Mouse (Mus musculus): ENCODE results near the gene Kcnh2. TPM values are rescaled to one million over a fixed set of nuclear protein-coding genes. Genes with fewer than 3 reads are reported as not detected.
"Not testable (repeated sequence)": the region's sequence is repeated elsewhere in the genome, so short reads cannot be mapped to it uniquely, and the experiment has no call there.

Gene Kcnh2
- polyA plus RNA-seq (2015; fragmentation: Nextera tagmentation; extraction: Ambion mirVana) = 5.6 and 6.5 TPM in 2 replicates

DNA sequence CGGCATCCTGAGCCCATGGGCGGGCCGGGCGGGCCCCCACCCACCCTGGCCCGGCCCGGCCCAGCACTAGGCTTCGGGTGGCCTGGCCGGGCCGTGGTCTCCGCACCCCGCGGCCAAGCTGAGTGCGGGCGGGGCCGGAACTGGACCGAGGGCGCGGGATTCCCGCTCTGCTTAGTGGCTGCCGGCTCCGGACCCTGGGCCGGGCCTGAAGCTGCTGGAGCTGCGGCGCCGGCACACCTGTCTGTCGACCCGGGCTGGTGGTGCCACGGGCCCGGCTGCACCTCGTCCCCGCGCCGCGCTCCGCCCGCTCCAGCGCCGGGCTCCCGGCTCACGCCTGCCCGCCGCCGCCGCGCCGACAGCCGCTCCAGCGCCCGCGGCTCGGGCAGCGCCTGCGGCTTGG, at the start of gene Kcnh2:
Kcnh2 (minus strand) TSS at position 327 of the 400 bp plus-strand sequence.
- ATAC-seq (ENCODE audit: insufficient read depth, low FRiP score) = peak; percentile 19; the same call in 1 of the 2 replicates
- peaks cover 47% of the 10 kb centered on the region for H3K4me1 ChIP-seq (ENCODE audit: control insufficient read depth, insufficient read depth, low read length)
- peak within 1 kb of the TSS; percentile 94 for H3K4me2 ChIP-seq (ENCODE audit: low read depth, low read length)
- H3K9ac ChIP-seq (ENCODE audit: low read length) = peak within 1 kb of the TSS; percentile 88
- H3K27ac ChIP-seq (ENCODE audit: low read length) = peak within 1 kb of the TSS; percentile 96
- no peaks in the 10 kb centered on the region for H3K36me3 ChIP-seq (ENCODE audit: control insufficient read depth, insufficient read depth, low read length)
- no peaks in the 10 kb centered on the region for H3K9me3 ChIP-seq (replicated peaks; ENCODE audit: control insufficient read depth, low read length)
- peaks cover 9% of the 10 kb centered on the region; the same call in 1 of the 2 replicates for H3K27me3 ChIP-seq (ENCODE audit: control insufficient read depth, insufficient read depth, low read length)
- 2% methylated on average over 36 of the region's 53 CpGs for WGBS
- H3K4me3 ChIP-seq (replicated peaks; ENCODE audit: low read length) = peak within 1 kb of the TSS; percentile 70

DNA sequence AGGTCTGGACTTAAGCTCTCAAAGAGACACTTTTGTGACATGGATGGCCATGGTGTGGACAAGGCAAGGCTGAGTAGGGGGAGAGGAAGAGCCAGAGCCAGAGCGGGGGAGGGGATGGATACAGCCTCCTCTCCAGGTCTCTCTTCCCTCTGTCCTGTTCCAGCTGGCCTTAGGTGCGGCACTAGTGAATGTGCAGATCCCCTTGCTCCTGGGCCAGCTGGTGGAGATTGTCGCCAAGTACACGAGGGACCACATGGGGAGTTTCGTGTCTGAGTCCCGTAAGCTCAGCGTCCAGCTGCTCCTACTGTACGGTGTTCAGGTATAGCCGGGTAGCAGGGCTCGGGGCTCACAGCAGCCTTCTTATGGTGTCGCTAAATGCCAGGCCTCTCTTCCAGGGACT, 49.0 kb upstream of the Kcnh2 start:
- ATAC-seq (ENCODE audit: insufficient read depth, low FRiP score) = no peak

DNA sequence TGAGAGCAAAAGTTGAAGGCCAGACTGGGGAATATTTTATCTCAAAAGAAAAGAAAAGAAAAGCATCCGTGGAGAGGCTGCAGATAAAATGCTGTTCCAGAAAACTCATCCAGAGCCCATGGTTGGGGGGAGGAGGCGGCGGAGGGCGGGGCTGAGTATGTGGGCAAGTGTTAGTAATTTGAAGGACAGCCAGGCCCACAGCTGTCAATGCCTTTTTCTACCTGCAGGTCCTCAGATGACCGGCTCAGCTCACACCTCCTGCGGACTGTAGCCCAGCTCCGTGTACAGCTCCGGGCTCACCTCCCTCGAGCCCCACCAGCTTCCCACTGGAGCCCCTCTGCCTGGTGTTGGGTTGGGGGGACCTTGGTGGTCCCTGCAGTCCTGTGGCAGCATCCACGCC, 48.3 kb upstream of the Kcnh2 start:
- Histone ChIP-seq H3K4me3 (replicated peaks; ENCODE audit: low read length) (no peak overlapping the region), H3K36me3 (ENCODE audit: control insufficient read depth, insufficient read depth, low read length) (no peaks in the 10 kb centered on the region), H3K27me3 (ENCODE audit: control insufficient read depth, insufficient read depth, low read length) (no peaks in the 10 kb centered on the region), H3K27ac (ENCODE audit: low read length) (no peak overlapping the region), H3K4me1 (ENCODE audit: control insufficient read depth, insufficient read depth, low read length) (peaks cover 5% of the 10 kb centered on the region; the same call in 1 of the 2 replicates), H3K4me2 (ENCODE audit: low read depth, low read length) (no peak overlapping the region), H3K9me3 (replicated peaks; ENCODE audit: control insufficient read depth, low read length) (no peaks in the 10 kb centered on the region), H3K9ac (ENCODE audit: low read length) (no peak overlapping the region)
- no peak for ATAC-seq (ENCODE audit: insufficient read depth, low FRiP score)
- WGBS = 85% methylated on average over 10 of the region's 10 CpGs

More for the DNA sequence above, 49.0 kb upstream of the Kcnh2 start:
- H3K27ac ChIP-seq (ENCODE audit: low read length) = no peak overlapping the region
- H3K9ac ChIP-seq (ENCODE audit: low read length) = no peak overlapping the region
- no peak overlapping the region for H3K4me3 ChIP-seq (replicated peaks; ENCODE audit: low read length)
- H3K36me3 ChIP-seq (ENCODE audit: control insufficient read depth, insufficient read depth, low read length) = no peaks in the 10 kb centered on the region
- H3K4me2 ChIP-seq (ENCODE audit: low read depth, low read length) = no peak overlapping the region
- H3K4me1 ChIP-seq (ENCODE audit: control insufficient read depth, insufficient read depth, low read length) = no peaks in the 10 kb centered on the region
- H3K9me3 ChIP-seq (replicated peaks; ENCODE audit: control insufficient read depth, low read length) = no peaks in the 10 kb centered on the region
- H3K27me3 ChIP-seq (ENCODE audit: control insufficient read depth, insufficient read depth, low read length) = no peaks in the 10 kb centered on the region
- WGBS = 87% methylated on average over 11 of the region's 11 CpGs

GRCm38 (mm10) chr5:24396254-24396653, 44.9 kb upstream of the Kcnh2 start:
- not testable (repeated sequence) for H3K4me2 ChIP-seq (ENCODE audit: low read depth, low read length); ATAC-seq (ENCODE audit: insufficient read depth, low FRiP score); H3K9me3 ChIP-seq (replicated peaks; ENCODE audit: control insufficient read depth, low read length); H3K4me3 ChIP-seq (replicated peaks; ENCODE audit: low read length); H3K27me3 ChIP-seq (ENCODE audit: control insufficient read depth, insufficient read depth, low read length); H3K9ac ChIP-seq (ENCODE audit: low read length); H3K27ac ChIP-seq (ENCODE audit: low read length); H3K36me3 ChIP-seq (ENCODE audit: control insufficient read depth, insufficient read depth, low read length)
- peaks cover 15% of the 10 kb centered on the region; the same call in 1 of the 2 replicates for H3K4me1 ChIP-seq (ENCODE audit: control insufficient read depth, insufficient read depth, low read length)
- 85% methylated on average over 6 of the region's 6 CpGs for WGBS

- peak overlapping the region; percentile 77 for H3K9ac ChIP-seq (ENCODE audit: low read length)
- ATAC-seq (ENCODE audit: insufficient read depth, low FRiP score) = peak; percentile 95
- no peaks in the 10 kb centered on the region for H3K36me3 ChIP-seq (ENCODE audit: control insufficient read depth, insufficient read depth, low read length)
- no peaks in the 10 kb centered on the region for H3K27me3 ChIP-seq (ENCODE audit: control insufficient read depth, insufficient read depth, low read length)
- H3K27ac ChIP-seq (ENCODE audit: low read length) = peak overlapping the region; percentile 87
- H3K4me2 ChIP-seq (ENCODE audit: low read depth, low read length) = peak overlapping the region; percentile 68
- H3K4me3 ChIP-seq (replicated peaks; ENCODE audit: low read length) = peak overlapping the region; percentile 67
- under 1% methylated on average over 36 of the region's 36 CpGs for WGBS
- H3K9me3 ChIP-seq (replicated peaks; ENCODE audit: control insufficient read depth, low read length) = no peaks in the 10 kb centered on the region
- H3K4me1 ChIP-seq (ENCODE audit: control insufficient read depth, insufficient read depth, low read length) = peaks cover 15% of the 10 kb centered on the region; the same call in 1 of the 2 replicates
These were observed 42.9 kb upstream of the Kcnh2 start for GRCm38 (mm10) chr5:24394165-24394894.

GRCm38 (mm10) chr5:24393392-24393997, 42.1 kb upstream of the Kcnh2 start, which contains the start of gene Abcb8:
TSS of gene Abcb8 (plus strand) at chr5:24393663.
- peak within 1 kb of the TSS; percentile 87 for H3K27ac ChIP-seq (ENCODE audit: low read length)
- ATAC-seq (ENCODE audit: insufficient read depth, low FRiP score) = 0 out of 2 replicates have a peak, but pooled peaks have one; percentile 3
- no peaks in the 10 kb centered on the region; the same call in 1 of the 2 replicates for H3K27me3 ChIP-seq (ENCODE audit: control insufficient read depth, insufficient read depth, low read length)
- WGBS = 17% methylated on average over 7 of the region's 7 CpGs
- no peaks in the 10 kb centered on the region for H3K36me3 ChIP-seq (ENCODE audit: control insufficient read depth, insufficient read depth, low read length)
- H3K4me2 ChIP-seq (ENCODE audit: low read depth, low read length) = peak within 1 kb of the TSS; percentile 68
- H3K4me3 ChIP-seq (replicated peaks; ENCODE audit: low read length) = peak within 1 kb of the TSS; percentile 67
- H3K9me3 ChIP-seq (replicated peaks; ENCODE audit: control insufficient read depth, low read length) = no peaks in the 10 kb centered on the region
- peak within 1 kb of the TSS; percentile 77 for H3K9ac ChIP-seq (ENCODE audit: low read length)
- peaks cover 15% of the 10 kb centered on the region; the same call in 1 of the 2 replicates for H3K4me1 ChIP-seq (ENCODE audit: control insufficient read depth, insufficient read depth, low read length)

- Histone ChIP-seq H3K9ac (ENCODE audit: low read length) (no peak overlapping the region), H3K9me3 (replicated peaks; ENCODE audit: control insufficient read depth, low read length) (no peaks in the 10 kb centered on the region), H3K36me3 (ENCODE audit: control insufficient read depth, insufficient read depth, low read length) (no peaks in the 10 kb centered on the region), H3K4me3 (replicated peaks; ENCODE audit: low read length) (no peak overlapping the region), H3K4me2 (ENCODE audit: low read depth, low read length) (no peak overlapping the region), H3K4me1 (ENCODE audit: control insufficient read depth, insufficient read depth, low read length) (peaks cover 19% of the 10 kb centered on the region), H3K27ac (ENCODE audit: low read length) (peak overlapping the region; percentile 67), H3K27me3 (ENCODE audit: control insufficient read depth, insufficient read depth, low read length) (peaks cover 6% of the 10 kb centered on the region; the same call in 1 of the 2 replicates)
- WGBS = 68% methylated on average over 7 of the region's 7 CpGs
- no peak for ATAC-seq (ENCODE audit: insufficient read depth, low FRiP score)
These were observed 41.3 kb upstream of the Kcnh2 start for GRCm38 (mm10) chr5:24392724-24393123.

DNA sequence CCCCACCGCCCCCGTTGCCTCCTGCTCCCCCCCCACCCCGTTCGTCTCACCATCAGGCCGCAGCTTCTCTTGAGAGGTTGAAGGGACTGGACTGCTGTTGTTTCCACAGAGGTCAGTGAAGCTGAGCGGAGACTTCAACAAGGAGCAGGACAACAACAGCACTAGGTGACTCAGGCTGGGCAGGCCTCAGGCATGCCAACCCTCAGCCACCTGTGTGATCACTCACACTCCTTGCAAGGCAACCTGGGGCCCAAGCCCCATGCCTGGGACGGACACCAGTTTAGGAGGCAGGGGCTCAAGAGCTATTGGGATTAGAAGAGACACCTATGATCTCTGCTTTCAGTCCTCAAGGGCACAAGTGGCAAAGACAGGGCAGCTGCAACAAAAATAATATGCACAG, 40.5 kb upstream of the Kcnh2 start, which contains the start of gene Atg9b:
Atg9b (minus strand) TSS at position 280 of the 400 bp plus-strand sequence.
- Histone ChIP-seq H3K4me1 (ENCODE audit: control insufficient read depth, insufficient read depth, low read length) (peaks cover 27% of the 10 kb centered on the region), H3K4me3 (replicated peaks; ENCODE audit: low read length) (no peak within 1 kb of the TSS), H3K27me3 (ENCODE audit: control insufficient read depth, insufficient read depth, low read length) (peaks cover 9% of the 10 kb centered on the region; the same call in 1 of the 2 replicates), H3K9ac (ENCODE audit: low read length) (no peak within 1 kb of the TSS), H3K36me3 (ENCODE audit: control insufficient read depth, insufficient read depth, low read length) (no peaks in the 10 kb centered on the region), H3K27ac (ENCODE audit: low read length) (peak within 1 kb of the TSS; percentile 67), H3K4me2 (ENCODE audit: low read depth, low read length) (no peak within 1 kb of the TSS), H3K9me3 (replicated peaks; ENCODE audit: control insufficient read depth, low read length) (no peaks in the 10 kb centered on the region)
- WGBS = 81% methylated on average over 7 of the region's 7 CpGs
- ATAC-seq (ENCODE audit: insufficient read depth, low FRiP score) = no peak

DNA sequence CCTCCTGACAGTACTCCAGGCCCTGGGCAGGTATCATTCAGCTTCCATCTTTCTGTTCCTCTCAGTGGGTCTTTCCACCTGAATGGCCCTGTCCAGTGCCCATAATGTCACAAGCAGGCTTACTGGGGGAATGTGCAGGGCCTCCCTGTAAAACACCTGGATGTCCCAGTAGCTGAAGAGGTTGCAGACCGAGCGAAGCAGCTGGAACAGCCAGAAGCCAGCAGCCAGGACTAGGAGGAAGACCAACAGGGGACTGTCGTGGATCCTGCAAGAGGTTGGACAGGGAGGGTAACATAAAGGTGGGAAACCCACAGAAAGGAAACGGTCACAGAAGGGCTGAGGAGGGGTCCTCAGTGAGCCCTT, 38.2 kb upstream of the Kcnh2 start:
- peaks cover 18% of the 10 kb centered on the region; the same call in 1 of the 2 replicates for H3K27me3 ChIP-seq (ENCODE audit: control insufficient read depth, insufficient read depth, low read length)
- peaks cover 25% of the 10 kb centered on the region for H3K4me1 ChIP-seq (ENCODE audit: control insufficient read depth, insufficient read depth, low read length)
- no peak overlapping the region for H3K4me2 ChIP-seq (ENCODE audit: low read depth, low read length)
- H3K4me3 ChIP-seq (replicated peaks; ENCODE audit: low read length) = no peak overlapping the region
- no peak for ATAC-seq (ENCODE audit: insufficient read depth, low FRiP score)
- no peak overlapping the region for H3K27ac ChIP-seq (ENCODE audit: low read length)
- no peaks in the 10 kb centered on the region for H3K9me3 ChIP-seq (replicated peaks; ENCODE audit: control insufficient read depth, low read length)
- WGBS = 77% methylated on average over 4 of the region's 4 CpGs
- no peaks in the 10 kb centered on the region for H3K36me3 ChIP-seq (ENCODE audit: control insufficient read depth, insufficient read depth, low read length)
- no peak overlapping the region for H3K9ac ChIP-seq (ENCODE audit: low read length)
